Mouse (Mus musculus) forebrain, postnatal 0 days (tissue): ENCODE results near the gene Egln1. TPM values are rescaled to one million over a fixed set of nuclear protein-coding genes. Genes with fewer than 3 reads are reported as not detected.
A peak's percentile ranks its signal among the peaks of the same experiment; 100 is the strongest.

Source experiments
- ATAC-seq: fragments of 200-750 bp; cut with Nextera tagmentation; 2 replicates; pipeline ENCODE4 v1.8.0; 2017; ENCODE audit warnings: mild to moderate bottlenecking, moderate library complexity
- DNase-seq: peaks from one replicate; pipeline ENCODE4 v3.0.0-alpha.2; 2015
- H3K27ac ChIP-seq: fragments of 300-500 bp; sonication (generic); 2 replicates; pipeline ENCODE4 v1.5.1; 2014; ENCODE audit warnings: low read depth, mild to moderate bottlenecking, antibody characterized with exemption, low read length, moderate library complexity, mixed read lengths
- H3K27me3 ChIP-seq: fragments of 300-500 bp; sonication (generic); 2 replicates; pipeline ENCODE4 v1.6.1; 2014; ENCODE audit warnings: mild to moderate bottlenecking, low read length, mixed read lengths; ENCODE audit not compliant: insufficient read depth
- H3K36me3 ChIP-seq: fragments of 300-500 bp; sonication (generic); 2 replicates; pipeline ENCODE4 v1.6.1; 2014; ENCODE audit warnings: mild to moderate bottlenecking, moderate library complexity; ENCODE audit not compliant: insufficient read depth
- H3K4me1 ChIP-seq: fragments of 300-500 bp; sonication (generic); 2 replicates; pipeline ENCODE4 v1.6.1; 2014; ENCODE audit warnings: antibody characterized with exemption; ENCODE audit not compliant: insufficient read depth
- H3K4me2 ChIP-seq: fragments of 300-500 bp; sonication (generic); 2 replicates; pipeline ENCODE4 v1.6.1; 2014; ENCODE audit warnings: low read depth, mild to moderate bottlenecking, moderate library complexity
- H3K4me3 ChIP-seq: fragments of 300-500 bp; sonication (generic); 2 replicates; pipeline ENCODE4 v1.5.1; 2014; ENCODE audit warnings: low read depth, low read length, mixed read lengths
- H3K9ac ChIP-seq: fragments of 300-500 bp; sonication (generic); 2 replicates; pipeline ENCODE4 v1.6.1; 2014; ENCODE audit warnings: mild to moderate bottlenecking
- H3K9me3 ChIP-seq: fragments of 300-500 bp; sonication (generic); 2 replicates; pipeline ENCODE4 v1.6.1; 2016; ENCODE audit warnings: low read length
- CTCF ChIP-seq: sonication (generic); IDR thresholded peaks from 2 replicates; pipeline ENCODE4 v1.5.1; 2016; ENCODE audit warnings: antibody characterized with exemption, control low read depth, low read depth
- WGBS: fragments of 180-500 bp; shearing (Covaris S2); extraction: QIAGEN DNeasy Blood & Tissue Kit; methylation state at CpG from one replicate; pipeline ENCODE4 v1.1.7; 2014; 5-methylcytosine and 5-hydroxymethylcytosine counted together
- polyA plus RNA-seq: library from polyadenylated mRNA; unstranded; fragments of >200 nt; fragmentation: Nextera tagmentation; extraction: Ambion mirVana; gene quantifications from 2 replicates; pipeline ENCODE4 v1.2.1, GENCODE M21; 2015
- total RNA-seq: library from RNA; depleted of rRNA; stranded (reverse); fragments of >200 nt; gene quantifications from 2 replicates; pipeline ENCODE4 v1.2.3, GENCODE M21; 2014; rRNA removed

The Egln1 gene
- total RNA-seq, result 42.9 and 48.5 TPM in 2 replicates
- 13.7 and 15.6 TPM in 2 replicates for polyA plus RNA-seq

GRCm38 (mm10) chr8:124949209-124950068 is at the start of gene Egln1:
Egln1 (minus strand) TSS chr8:124949324.
- WGBS, result 2% methylated on average over 50 of the region's 98 CpGs
- H3K4me3 ChIP-seq, result peak within 1 kb of the TSS; percentile 80
- peak within 1 kb of the TSS; percentile 98 for H3K27ac ChIP-seq
- ATAC-seq, result peak; percentile 87
- no peaks in the 10 kb centered on the region for H3K27me3 ChIP-seq
- peak within 1 kb of the TSS; percentile 82 for H3K4me2 ChIP-seq
- DNase-seq, result peak; percentile 87
- H3K4me1 ChIP-seq, result peaks cover 13% of the 10 kb centered on the region
- no peak for TF ChIP-seq CTCF
- no peaks in the 10 kb centered on the region for H3K36me3 ChIP-seq
- H3K9me3 ChIP-seq, result no peaks in the 10 kb centered on the region
- peak within 1 kb of the TSS; percentile 92 for H3K9ac ChIP-seq

GRCm38 (mm10) chr8:124995776-124996175 is 46.7 kb upstream of the Egln1 start:
- DNase-seq (no peak), ATAC-seq (no peak)
- peaks cover 12% of the 10 kb centered on the region; the same call in 1 of the 2 replicates for H3K9me3 ChIP-seq
- no peaks in the 10 kb centered on the region for H3K4me1 ChIP-seq
- H3K36me3 ChIP-seq, result no peaks in the 10 kb centered on the region
- H3K9ac ChIP-seq, result no peak overlapping the region
- H3K4me2 ChIP-seq, result no peak overlapping the region
- no peak overlapping the region for H3K27ac ChIP-seq
- no peaks in the 10 kb centered on the region for H3K27me3 ChIP-seq
- no peak overlapping the region for H3K4me3 ChIP-seq
- 64% methylated on average over 2 of the region's 2 CpGs for WGBS
- TF ChIP-seq CTCF, result no peak

DNA sequence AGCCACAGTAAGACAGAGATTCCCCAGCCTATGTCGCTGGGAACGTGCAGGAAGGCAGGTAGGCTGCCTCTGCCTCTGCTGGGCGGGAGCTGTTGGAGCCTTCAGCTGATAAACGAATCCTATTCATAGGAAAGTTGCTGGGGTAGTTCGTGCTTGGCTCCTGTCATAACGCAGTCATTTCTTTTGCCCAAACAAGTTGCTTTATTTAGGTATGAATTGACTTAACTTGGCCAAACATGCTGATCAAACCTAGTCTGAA is 42.5 kb upstream of the Egln1 start:
- Histone ChIP-seq H3K9ac (no peak overlapping the region), H3K36me3 (no peaks in the 10 kb centered on the region), H3K9me3 (no peaks in the 10 kb centered on the region), H3K4me1 (no peaks in the 10 kb centered on the region), H3K27ac (no peak overlapping the region), H3K27me3 (no peaks in the 10 kb centered on the region), H3K4me3 (no peak overlapping the region), H3K4me2 (peak overlapping the region; percentile 23; the same call in 1 of the 2 replicates)
- no peak for DNase-seq
- 26% methylated on average over 6 of the region's 6 CpGs for WGBS
- no peak for ATAC-seq
- no peak for TF ChIP-seq CTCF

DNA sequence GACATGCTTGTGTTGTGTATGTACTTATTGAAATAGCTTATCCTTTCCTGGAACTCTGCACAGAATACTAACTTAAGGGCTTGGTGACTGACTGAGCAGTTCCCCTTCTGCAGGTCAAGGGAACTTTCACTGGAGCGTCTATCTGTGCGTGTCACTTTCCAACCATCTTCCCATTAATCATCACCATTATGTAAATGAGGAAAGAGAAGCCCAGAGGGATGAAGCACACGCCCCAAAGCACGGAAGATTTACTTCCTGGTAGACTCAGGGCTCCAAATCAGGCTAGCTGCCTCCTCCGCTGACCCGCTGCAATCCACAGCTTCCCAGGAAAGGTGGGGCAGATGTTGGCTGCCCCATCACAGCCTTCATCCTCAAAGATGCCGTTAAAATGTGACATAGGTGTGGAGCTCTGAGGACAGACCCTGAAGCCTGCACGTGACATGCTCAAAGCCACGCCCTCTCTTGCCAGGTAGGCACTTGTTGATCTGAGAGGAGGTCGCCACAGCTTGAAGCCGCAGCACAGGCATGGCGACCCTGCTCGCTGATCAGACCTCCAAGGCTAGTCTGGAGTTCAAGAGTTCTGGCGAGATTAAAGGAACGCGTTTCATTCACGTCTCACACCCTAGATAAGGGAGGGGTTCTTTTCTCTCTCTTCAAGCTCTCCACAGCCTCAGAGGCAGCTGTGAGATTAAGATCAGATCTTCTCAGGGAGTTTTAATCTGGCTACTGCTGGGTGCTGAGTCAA is 42.0 kb upstream of the Egln1 start:
- ATAC-seq (no peak), DNase-seq (no peak)
- Histone ChIP-seq H3K9ac (no peak overlapping the region), H3K4me2 (peak overlapping the region; percentile 23; the same call in 1 of the 2 replicates), H3K9me3 (no peaks in the 10 kb centered on the region), H3K36me3 (no peaks in the 10 kb centered on the region), H3K27ac (no peak overlapping the region), H3K4me1 (no peaks in the 10 kb centered on the region), H3K4me3 (no peak overlapping the region), H3K27me3 (no peaks in the 10 kb centered on the region)
- TF ChIP-seq CTCF, result no peak
- 19% methylated on average over 17 of the region's 17 CpGs for WGBS

GRCm38 (mm10) chr8:124980828-124981227 is 31.7 kb upstream of the Egln1 start:
- DNase-seq (no peak), ATAC-seq (no peak)
- H3K27ac ChIP-seq, result no peak overlapping the region
- H3K4me3 ChIP-seq, result no peak overlapping the region
- WGBS, result 86% methylated on average over 8 of the region's 8 CpGs
- H3K9me3 ChIP-seq, result no peaks in the 10 kb centered on the region
- H3K36me3 ChIP-seq, result no peaks in the 10 kb centered on the region
- H3K27me3 ChIP-seq, result no peaks in the 10 kb centered on the region
- no peaks in the 10 kb centered on the region for H3K4me1 ChIP-seq
- no peak overlapping the region for H3K4me2 ChIP-seq
- TF ChIP-seq CTCF, result no peak
- H3K9ac ChIP-seq, result no peak overlapping the region

DNA sequence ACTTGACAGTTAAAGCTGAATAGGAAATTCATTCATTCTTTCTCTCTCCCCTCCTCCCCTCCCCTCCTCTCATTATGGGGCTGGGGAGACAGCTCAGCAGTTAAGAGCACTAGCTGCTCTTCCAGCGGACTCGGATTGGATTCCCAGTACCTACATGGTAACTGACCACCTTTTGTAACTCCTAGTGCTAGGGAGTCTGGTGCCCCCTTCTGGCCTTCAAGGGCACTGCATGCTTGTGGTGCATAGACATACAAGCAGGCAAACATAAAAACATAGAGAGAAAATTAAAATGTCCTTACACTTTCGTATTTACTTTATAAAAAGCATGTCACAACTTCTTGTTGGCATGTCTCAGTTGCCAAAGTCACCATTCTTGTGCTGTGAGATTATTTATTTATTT is 30.9 kb upstream of the Egln1 start:
- no peaks in the 10 kb centered on the region for H3K27me3 ChIP-seq
- no peak overlapping the region for H3K27ac ChIP-seq
- H3K4me2 ChIP-seq, result no peak overlapping the region
- H3K9ac ChIP-seq, result no peak overlapping the region
- 98% methylated on average over 3 of the region's 3 CpGs for WGBS
- no peak for ATAC-seq
- no peaks in the 10 kb centered on the region for H3K9me3 ChIP-seq
- H3K4me1 ChIP-seq, result no peaks in the 10 kb centered on the region
- peak; percentile 38; the same call in 1 of the 2 replicates for TF ChIP-seq CTCF
- DNase-seq, result no peak
- no peaks in the 10 kb centered on the region for H3K36me3 ChIP-seq
- no peak overlapping the region for H3K4me3 ChIP-seq

DNA sequence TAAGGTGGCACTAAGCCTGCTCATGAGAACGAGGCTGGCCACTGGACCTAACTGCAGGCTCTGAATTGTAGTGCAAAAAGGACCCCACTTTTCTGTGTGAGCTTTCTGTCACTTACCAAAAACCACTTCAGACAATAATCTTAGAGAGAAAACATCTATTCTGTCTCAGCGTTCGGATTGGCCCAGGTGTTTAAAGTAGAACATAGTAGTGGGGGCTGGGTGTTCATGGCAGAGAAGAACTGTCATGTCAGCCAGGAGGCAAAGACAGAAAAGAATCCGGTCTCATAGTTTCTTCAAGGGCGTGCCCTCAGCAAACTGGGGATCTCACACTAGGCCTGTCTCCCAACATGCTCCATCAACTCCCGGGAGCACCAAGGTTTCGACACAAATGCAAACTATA is 28.9 kb upstream of the Egln1 start:
- no peak overlapping the region for H3K4me3 ChIP-seq
- no peak overlapping the region for H3K9ac ChIP-seq
- ATAC-seq (no peak), DNase-seq (no peak)
- TF ChIP-seq CTCF, result no peak
- no peaks in the 10 kb centered on the region for H3K9me3 ChIP-seq
- no peak overlapping the region for H3K27ac ChIP-seq
- no peak overlapping the region for H3K4me2 ChIP-seq
- H3K36me3 ChIP-seq, result no peaks in the 10 kb centered on the region
- no peaks in the 10 kb centered on the region for H3K4me1 ChIP-seq
- WGBS, result 89% methylated on average over 7 of the region's 7 CpGs
- no peaks in the 10 kb centered on the region for H3K27me3 ChIP-seq
